Mouse (Mus musculus): Measurements from ENCODE around the gene Rc3h1. TPM values are rescaled to one million over a fixed set of nuclear protein-coding genes. Genes with fewer than 3 reads are reported as not detected.

Rc3h1 gene
- polyA plus RNA-seq, 1 experiment from 2014 or later, result 7.3 TPM

GRCm38 (mm10) chr1:161004942-161005341 is 98.7 kb downstream of the Rc3h1 start:
- H3K4me2 ChIP-seq (ENCODE audit: low read depth), result no peak overlapping the region
- no peaks in the 10 kb centered on the region for H3K36me3 ChIP-seq (ENCODE audit: control insufficient read depth, insufficient read depth, low read length)
- H3K27me3 ChIP-seq (ENCODE audit: control insufficient read depth, insufficient read depth, low read length), result no peaks in the 10 kb centered on the region
- no peak for DNase-seq (ENCODE audit: low spot score)
- no peaks in the 10 kb centered on the region for H3K4me1 ChIP-seq (ENCODE audit: control insufficient read depth, insufficient read depth, low read length)
- H3K9ac ChIP-seq (ENCODE audit: low read length), result no peak overlapping the region
- H3K27ac ChIP-seq (ENCODE audit: low read depth, low read length), result no peak overlapping the region
- H3K9me3 ChIP-seq (ENCODE audit: control insufficient read depth, low read length), result no peaks in the 10 kb centered on the region
- no peak overlapping the region for H3K4me3 ChIP-seq (ENCODE audit: low read depth, low read length)
- WGBS, result 74% methylated on average over 4 of the region's 4 CpGs
- no peak for ATAC-seq (ENCODE audit: insufficient read depth, low FRiP score, low TSS enrichment)

- Histone ChIP-seq H3K36me3 (ENCODE audit: control insufficient read depth, insufficient read depth, low read length) (no peaks in the 10 kb centered on the region), H3K27me3 (ENCODE audit: control insufficient read depth, insufficient read depth, low read length) (no peaks in the 10 kb centered on the region), H3K4me1 (ENCODE audit: control insufficient read depth, insufficient read depth, low read length) (no peaks in the 10 kb centered on the region), H3K9me3 (ENCODE audit: control insufficient read depth, low read length) (no peaks in the 10 kb centered on the region), H3K4me3 (ENCODE audit: low read depth, low read length) (no peak overlapping the region), H3K27ac (ENCODE audit: low read depth, low read length) (no peak overlapping the region), H3K4me2 (ENCODE audit: low read depth) (no peak overlapping the region), H3K9ac (ENCODE audit: low read length) (no peak overlapping the region)
- 47% methylated on average over 3 of the region's 3 CpGs for WGBS
- ATAC-seq (ENCODE audit: insufficient read depth, low FRiP score, low TSS enrichment), result no peak
- no peak for DNase-seq (ENCODE audit: low spot score)
These were observed 99.3 kb downstream of the Rc3h1 start for GRCm38 (mm10) chr1:161005526-161005925.

DNA sequence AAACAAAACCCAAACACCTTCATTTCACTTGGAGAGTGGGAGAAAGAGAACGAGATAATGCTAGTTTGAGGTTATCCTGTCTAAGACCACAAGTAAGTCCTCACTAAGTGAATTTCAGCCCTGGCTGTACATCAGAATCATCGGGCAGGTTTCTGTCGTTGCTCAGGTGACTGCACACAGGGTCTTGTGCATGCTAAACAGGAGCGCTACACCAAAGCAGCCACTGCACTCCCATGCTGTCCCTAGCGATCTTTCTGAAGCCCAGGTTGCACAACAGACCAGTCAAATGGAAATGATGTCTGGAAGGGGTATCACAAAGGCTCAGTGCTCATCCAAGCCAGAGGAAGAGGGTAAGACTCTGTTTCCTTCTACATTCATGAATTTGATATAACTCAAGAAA is 100.3 kb downstream of the Rc3h1 start:
- no peaks in the 10 kb centered on the region for H3K36me3 ChIP-seq (ENCODE audit: control insufficient read depth, insufficient read depth, low read length)
- no peak for ATAC-seq (ENCODE audit: insufficient read depth, low FRiP score, low TSS enrichment)
- WGBS, result 82% methylated on average over 5 of the region's 5 CpGs
- H3K27ac ChIP-seq (ENCODE audit: low read depth, low read length), result no peak overlapping the region
- H3K4me1 ChIP-seq (ENCODE audit: control insufficient read depth, insufficient read depth, low read length), result no peaks in the 10 kb centered on the region
- no peaks in the 10 kb centered on the region for H3K27me3 ChIP-seq (ENCODE audit: control insufficient read depth, insufficient read depth, low read length)
- no peak overlapping the region for H3K4me2 ChIP-seq (ENCODE audit: low read depth)
- H3K9ac ChIP-seq (ENCODE audit: low read length), result no peak overlapping the region
- no peak for DNase-seq (ENCODE audit: low spot score)
- no peaks in the 10 kb centered on the region for H3K9me3 ChIP-seq (ENCODE audit: control insufficient read depth, low read length)
- no peak overlapping the region for H3K4me3 ChIP-seq (ENCODE audit: low read depth, low read length)

DNA sequence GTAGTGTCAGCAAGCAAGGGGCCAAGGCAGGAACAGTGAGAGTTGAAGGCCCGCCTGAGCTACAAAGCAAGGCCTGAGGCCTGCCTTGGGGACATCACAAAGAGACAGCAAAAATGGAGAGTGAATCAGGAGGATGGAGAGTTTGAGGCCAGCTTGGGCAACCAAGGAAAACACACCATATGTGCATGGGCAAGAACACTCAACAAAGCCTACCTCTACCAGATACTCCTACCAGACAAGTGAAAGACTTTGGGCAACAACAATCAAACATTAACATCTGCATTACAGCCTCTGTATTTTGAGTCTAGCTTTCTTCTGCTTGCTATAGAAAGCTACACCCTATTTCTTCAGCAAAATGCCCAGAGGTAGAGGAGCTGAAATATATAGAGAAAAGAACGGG is 101.8 kb downstream of the Rc3h1 start:
- DNase-seq (ENCODE audit: low spot score) (no peak), ATAC-seq (ENCODE audit: insufficient read depth, low FRiP score, low TSS enrichment) (no peak)
- no peaks in the 10 kb centered on the region for H3K9me3 ChIP-seq (ENCODE audit: control insufficient read depth, low read length)
- no peak overlapping the region for H3K4me3 ChIP-seq (ENCODE audit: low read depth, low read length)
- H3K4me2 ChIP-seq (ENCODE audit: low read depth), result no peak overlapping the region
- no peaks in the 10 kb centered on the region for H3K4me1 ChIP-seq (ENCODE audit: control insufficient read depth, insufficient read depth, low read length)
- WGBS, result 91% methylated on average over 2 of the region's 2 CpGs
- H3K27ac ChIP-seq (ENCODE audit: low read depth, low read length), result no peak overlapping the region
- 0 out of 2 replicates have a peak, but pooled peaks cover 2% of the 10 kb centered on the region for H3K36me3 ChIP-seq (ENCODE audit: control insufficient read depth, insufficient read depth, low read length)
- H3K9ac ChIP-seq (ENCODE audit: low read length), result no peak overlapping the region
- no peaks in the 10 kb centered on the region for H3K27me3 ChIP-seq (ENCODE audit: control insufficient read depth, insufficient read depth, low read length)

GRCm38 (mm10) chr1:161010436-161010835 is 104.2 kb downstream of the Rc3h1 start:
- H3K4me2 ChIP-seq (ENCODE audit: low read depth), result no peak overlapping the region
- ATAC-seq (ENCODE audit: insufficient read depth, low FRiP score, low TSS enrichment), result no peak
- H3K4me1 ChIP-seq (ENCODE audit: control insufficient read depth, insufficient read depth, low read length), result no peaks in the 10 kb centered on the region
- DNase-seq (ENCODE audit: low spot score), result no peak
- no peak overlapping the region for H3K4me3 ChIP-seq (ENCODE audit: low read depth, low read length)
- no peaks in the 10 kb centered on the region for H3K9me3 ChIP-seq (ENCODE audit: control insufficient read depth, low read length)
- H3K36me3 ChIP-seq (ENCODE audit: control insufficient read depth, insufficient read depth, low read length), result 0 out of 2 replicates have a peak, but pooled peaks cover 2% of the 10 kb centered on the region
- H3K27ac ChIP-seq (ENCODE audit: low read depth, low read length), result no peak overlapping the region
- 83% methylated on average over 4 of the region's 4 CpGs for WGBS
- H3K27me3 ChIP-seq (ENCODE audit: control insufficient read depth, insufficient read depth, low read length), result no peaks in the 10 kb centered on the region
- no peak overlapping the region for H3K9ac ChIP-seq (ENCODE audit: low read length)

GRCm38 (mm10) chr1:161016378-161016777 is 110.2 kb downstream of the Rc3h1 start:
- 91% methylated on average over 2 of the region's 2 CpGs for WGBS
- no peak for DNase-seq (ENCODE audit: low spot score)
- Histone ChIP-seq H3K27ac (ENCODE audit: low read depth, low read length) (no peak overlapping the region), H3K36me3 (ENCODE audit: control insufficient read depth, insufficient read depth, low read length) (peaks cover 4% of the 10 kb centered on the region; the same call in 1 of the 2 replicates), H3K27me3 (ENCODE audit: control insufficient read depth, insufficient read depth, low read length) (no peaks in the 10 kb centered on the region), H3K4me3 (ENCODE audit: low read depth, low read length) (no peak overlapping the region), H3K9me3 (ENCODE audit: control insufficient read depth, low read length) (no peaks in the 10 kb centered on the region), H3K4me2 (ENCODE audit: low read depth) (no peak overlapping the region), H3K4me1 (ENCODE audit: control insufficient read depth, insufficient read depth, low read length) (no peaks in the 10 kb centered on the region), H3K9ac (ENCODE audit: low read length) (no peak overlapping the region)
- no peak for ATAC-seq (ENCODE audit: insufficient read depth, low FRiP score, low TSS enrichment)

DNA sequence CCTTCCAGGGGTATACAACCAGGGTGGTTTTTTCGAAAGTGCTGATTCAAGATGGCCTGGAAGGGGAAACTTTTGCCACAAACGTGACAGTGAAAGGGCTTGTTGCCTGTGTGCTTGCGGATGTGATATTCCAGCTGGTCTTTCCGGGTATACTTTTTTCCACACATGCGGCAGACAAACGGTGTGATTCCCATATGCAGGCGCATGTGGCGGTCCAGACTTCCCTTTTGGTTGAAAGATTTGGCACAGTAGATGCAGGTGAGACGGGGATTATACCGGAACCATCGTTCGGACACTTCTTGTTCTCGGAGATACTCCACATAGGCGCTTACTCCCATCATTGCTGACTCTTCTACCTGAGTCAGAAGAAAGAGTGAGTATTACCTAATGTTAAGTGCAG is 113.8 kb downstream of the Rc3h1 start:
- Histone ChIP-seq H3K27me3 (ENCODE audit: control insufficient read depth, insufficient read depth, low read length) (no peaks in the 10 kb centered on the region), H3K9me3 (ENCODE audit: control insufficient read depth, low read length) (no peaks in the 10 kb centered on the region), H3K4me2 (ENCODE audit: low read depth) (no peak overlapping the region), H3K4me3 (ENCODE audit: low read depth, low read length) (no peak overlapping the region), H3K27ac (ENCODE audit: low read depth, low read length) (no peak overlapping the region), H3K4me1 (ENCODE audit: control insufficient read depth, insufficient read depth, low read length) (no peaks in the 10 kb centered on the region), H3K36me3 (ENCODE audit: control insufficient read depth, insufficient read depth, low read length) (peaks cover 2% of the 10 kb centered on the region; the same call in 1 of the 2 replicates), H3K9ac (ENCODE audit: low read length) (no peak overlapping the region)
- ATAC-seq (ENCODE audit: insufficient read depth, low FRiP score, low TSS enrichment) (no peak), DNase-seq (ENCODE audit: low spot score) (no peak)
- 95% methylated on average over 14 of the region's 14 CpGs for WGBS

Other genes with a start within 250 kb of the Rc3h1 start
- 12.7 and 14.1 TPM in 2 replicates for gene Rabgap1l, start 113.2 kb upstream of the Rc3h1 start, polyA plus RNA-seq (2014; fragmentation: Nextera tagmentation; extraction: Ambion mirVana)
- 0.94 and 1.4 TPM in 2 replicates for gene Serpinc1, start 72.2 kb downstream of the Rc3h1 start, polyA plus RNA-seq (2014; fragmentation: Nextera tagmentation; extraction: Ambion mirVana)
- 9.4 and 12.4 TPM in 2 replicates for gene Zbtb37, start 128.4 kb downstream of the Rc3h1 start, polyA plus RNA-seq (2014; fragmentation: Nextera tagmentation; extraction: Ambion mirVana)
- 51.9 and 54.6 TPM in 2 replicates for gene Dars2, start 164.2 kb downstream of the Rc3h1 start, polyA plus RNA-seq (2014; fragmentation: Nextera tagmentation; extraction: Ambion mirVana)
- gene Cenpl, start 164.3 kb downstream of the Rc3h1 start, polyA plus RNA-seq (2014; fragmentation: Nextera tagmentation; extraction: Ambion mirVana), result 37.6 and 37.8 TPM in 2 replicates
- 21.9 and 22.9 TPM in 2 replicates for gene Klhl20, start 225.1 kb downstream of the Rc3h1 start, polyA plus RNA-seq (2014; fragmentation: Nextera tagmentation; extraction: Ambion mirVana)
- gene Ankrd45, start 236.3 kb downstream of the Rc3h1 start, polyA plus RNA-seq (2014; fragmentation: Nextera tagmentation; extraction: Ambion mirVana), result 3.5 and 5.5 TPM in 2 replicates

Measured in neural tube, embryonic 11.5 days (tissue).